Mouse (Mus musculus): ENCODE results near the gene Otub1. TPM values are rescaled to one million over a fixed set of nuclear protein-coding genes. Genes with fewer than 3 reads are reported as not detected.

Gene Otub1
- polyA plus RNA-seq, 1 experiment from 2014 or later = 260 TPM

DNA sequence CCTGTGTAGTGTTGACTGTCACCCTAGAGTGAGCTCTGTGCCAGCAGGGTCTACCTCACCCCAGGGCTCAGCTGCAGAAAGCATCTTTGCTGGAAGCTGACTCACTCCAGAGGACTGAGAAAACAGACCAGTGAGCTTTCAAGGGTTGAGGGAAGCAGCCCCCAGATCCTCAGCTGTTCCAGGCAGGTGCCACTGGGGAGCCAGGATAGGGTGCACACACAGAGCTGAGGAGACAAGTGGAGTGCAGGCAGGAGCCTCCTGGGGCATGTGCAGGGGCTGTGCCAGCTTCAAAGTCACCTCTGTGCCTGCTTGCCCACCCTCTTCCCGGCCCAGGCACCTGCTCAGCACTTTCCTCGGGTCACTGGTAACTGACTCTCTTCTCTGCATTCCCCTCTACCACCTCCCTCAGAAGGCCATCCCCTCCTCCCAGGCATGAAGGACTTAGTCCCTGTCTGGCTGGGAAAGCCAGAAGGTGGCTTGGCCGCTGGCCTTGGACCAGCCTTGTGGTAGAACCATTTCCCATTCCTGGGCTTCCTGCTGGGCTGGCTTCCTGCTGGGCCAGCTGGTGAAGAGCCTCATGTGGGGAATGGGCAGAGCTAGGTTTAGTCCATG is 27.2 kb downstream of the Otub1 start:
- H3K4me2 ChIP-seq (ENCODE audit: low read depth, severe bottlenecking) = no peak overlapping the region
- no peak overlapping the region for H3K9ac ChIP-seq (ENCODE audit: low read length)
- H3K36me3 ChIP-seq (ENCODE audit: control insufficient read depth, insufficient read depth, low read length) = no peaks in the 10 kb centered on the region
- ATAC-seq (ENCODE audit: insufficient number of reproducible peaks, low FRiP score, low TSS enrichment, low read depth) (no peak), DNase-seq (ENCODE audit: low spot score) (no peak)
- H3K9me3 ChIP-seq (ENCODE audit: control insufficient read depth, low read length) = no peaks in the 10 kb centered on the region
- H3K27me3 ChIP-seq (ENCODE audit: control insufficient read depth, insufficient read depth, low read length) = peaks cover 19% of the 10 kb centered on the region
- WGBS = 36% methylated on average over 3 of the region's 3 CpGs
- peaks cover 35% of the 10 kb centered on the region for H3K4me1 ChIP-seq (ENCODE audit: control insufficient read depth, insufficient read depth, low read length)
- no peak overlapping the region for H3K4me3 ChIP-seq (ENCODE audit: low read depth, low read length)
- 0 out of 2 replicates have a peak overlapping the region, but pooled peaks have one; percentile 5 for H3K27ac ChIP-seq (replicated peaks; ENCODE audit: low read depth, low read length)

DNA sequence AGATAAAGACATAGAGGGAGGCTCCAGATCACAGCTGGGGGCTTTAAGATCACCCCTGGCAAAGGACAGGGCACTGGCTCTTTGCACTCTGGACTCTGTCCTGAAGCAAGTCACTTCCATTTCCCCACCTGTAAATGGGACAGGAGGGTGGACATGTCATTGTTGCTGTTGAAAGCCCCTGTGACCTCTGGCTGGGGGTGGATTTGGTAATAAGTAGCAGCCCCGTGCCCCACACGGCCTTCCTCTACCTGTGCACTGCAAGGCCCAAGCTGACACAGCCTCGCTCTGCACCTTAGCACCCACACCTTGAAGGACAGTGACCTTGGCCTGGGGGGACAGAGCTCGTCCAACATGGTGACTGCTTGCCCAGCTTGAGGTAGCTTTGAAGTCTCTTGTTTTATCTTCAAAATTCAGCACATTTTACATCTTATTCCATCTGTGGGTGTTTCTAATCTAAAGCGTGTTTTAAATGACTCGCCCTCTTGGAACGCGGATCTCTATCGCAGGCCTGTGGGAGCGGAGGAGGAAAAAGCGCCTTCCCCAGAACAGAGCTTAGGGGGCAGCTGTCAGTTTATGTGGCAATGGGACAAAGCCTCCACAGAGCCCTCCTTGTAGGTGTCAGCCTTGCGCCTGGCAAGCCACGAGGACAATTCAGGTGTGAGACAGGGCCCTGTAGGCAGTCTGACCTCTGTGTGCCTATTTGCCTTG is 28.2 kb downstream of the Otub1 start:
- no peak for ATAC-seq (ENCODE audit: insufficient number of reproducible peaks, low FRiP score, low TSS enrichment, low read depth)
- Histone ChIP-seq H3K9ac (ENCODE audit: low read length) (no peak overlapping the region), H3K4me3 (ENCODE audit: low read depth, low read length) (no peak overlapping the region), H3K4me2 (ENCODE audit: low read depth, severe bottlenecking) (no peak overlapping the region), H3K27ac (replicated peaks; ENCODE audit: low read depth, low read length) (no peak overlapping the region), H3K9me3 (ENCODE audit: control insufficient read depth, low read length) (no peaks in the 10 kb centered on the region), H3K27me3 (ENCODE audit: control insufficient read depth, insufficient read depth, low read length) (peaks cover 16% of the 10 kb centered on the region), H3K36me3 (ENCODE audit: control insufficient read depth, insufficient read depth, low read length) (no peaks in the 10 kb centered on the region), H3K4me1 (ENCODE audit: control insufficient read depth, insufficient read depth, low read length) (peaks cover 36% of the 10 kb centered on the region)
- 43% methylated on average over 13 of the region's 13 CpGs for WGBS
- DNase-seq (ENCODE audit: low spot score) = no peak

DNA sequence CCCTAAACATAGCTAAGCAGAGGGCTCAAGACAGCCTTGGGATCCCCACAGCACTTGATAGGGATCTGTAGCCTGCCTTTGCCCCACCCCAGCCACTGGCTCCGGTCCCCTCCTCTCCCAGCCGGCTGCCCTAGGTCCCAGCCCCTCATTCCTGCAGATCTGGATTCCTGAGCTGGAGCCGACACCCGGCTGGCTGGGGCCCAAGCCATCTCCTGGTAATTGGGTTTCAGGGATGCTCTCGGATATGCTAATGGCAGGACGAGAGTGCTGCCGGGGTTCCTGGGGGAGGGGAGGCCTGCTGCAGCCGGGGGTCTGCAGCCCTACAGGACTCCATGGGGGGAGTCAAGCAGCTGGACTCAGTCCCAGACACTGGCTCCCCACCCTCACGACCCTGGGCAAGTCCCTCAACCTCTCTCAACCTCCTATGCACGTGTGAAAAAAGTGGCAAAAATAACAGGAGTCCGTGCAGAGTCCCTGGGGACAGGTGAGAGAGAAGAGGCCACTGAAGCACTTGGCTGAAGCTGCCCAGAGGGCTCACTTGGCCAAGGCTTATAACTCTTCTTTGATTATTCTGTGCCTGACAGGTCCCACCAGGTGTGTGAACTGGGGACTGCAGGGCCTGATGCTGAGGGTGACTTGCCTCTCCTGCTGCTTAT is 29.9 kb downstream of the Otub1 start:
- Histone ChIP-seq H3K4me1 (ENCODE audit: control insufficient read depth, insufficient read depth, low read length) (peaks cover 34% of the 10 kb centered on the region), H3K27ac (replicated peaks; ENCODE audit: low read depth, low read length) (no peak overlapping the region), H3K4me2 (ENCODE audit: low read depth, severe bottlenecking) (no peak overlapping the region), H3K9ac (ENCODE audit: low read length) (no peak overlapping the region), H3K27me3 (ENCODE audit: control insufficient read depth, insufficient read depth, low read length) (peaks cover 11% of the 10 kb centered on the region), H3K4me3 (ENCODE audit: low read depth, low read length) (no peak overlapping the region), H3K36me3 (ENCODE audit: control insufficient read depth, insufficient read depth, low read length) (no peaks in the 10 kb centered on the region), H3K9me3 (ENCODE audit: control insufficient read depth, low read length) (no peaks in the 10 kb centered on the region)
- ATAC-seq (ENCODE audit: insufficient number of reproducible peaks, low FRiP score, low TSS enrichment, low read depth) = no peak
- DNase-seq (ENCODE audit: low spot score) = no peak
- WGBS = 4% methylated on average over 11 of the region's 11 CpGs

DNA sequence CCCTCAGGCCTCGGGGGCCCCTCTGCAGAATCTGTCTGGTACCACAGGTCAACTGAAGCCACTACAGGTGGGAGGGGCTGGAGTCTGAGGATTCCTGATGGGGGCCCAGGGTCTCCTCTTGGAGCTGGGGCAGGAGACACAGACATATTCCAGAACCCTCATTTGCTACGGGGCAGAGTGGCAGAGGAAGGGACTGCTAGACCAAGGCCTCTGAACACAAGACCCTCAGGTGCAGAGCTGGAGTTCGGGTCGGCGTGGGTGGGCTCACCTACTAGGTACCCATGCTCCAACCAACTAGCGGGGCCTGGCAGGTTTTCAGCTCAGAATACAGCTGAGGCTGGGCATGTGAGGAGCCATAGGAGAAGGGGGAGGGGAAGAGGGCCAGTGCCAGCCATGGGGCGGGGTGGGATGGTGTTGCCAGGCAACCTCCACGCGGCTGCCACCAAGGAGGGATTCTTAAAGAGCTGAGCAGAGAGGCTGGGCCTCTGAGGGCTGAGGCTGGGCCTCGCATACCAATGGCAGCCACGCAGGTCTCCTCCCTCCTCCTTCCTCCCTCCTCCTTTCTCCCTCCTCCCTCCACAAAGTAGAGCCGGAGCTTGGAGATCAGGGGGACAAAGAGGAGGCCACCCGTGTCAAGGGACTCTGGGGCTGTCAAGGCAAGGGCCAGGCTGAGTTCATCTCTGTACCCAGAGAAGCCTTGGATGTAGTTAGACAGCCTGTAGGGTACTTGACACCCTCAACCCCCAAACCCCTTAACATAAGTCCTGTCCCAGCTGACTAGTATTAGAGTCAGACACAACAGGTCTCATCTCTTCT is 33.9 kb downstream of the Otub1 start:
- H3K4me2 ChIP-seq (ENCODE audit: low read depth, severe bottlenecking) = peak overlapping the region; percentile 17; the same call in 1 of the 2 replicates
- no peaks in the 10 kb centered on the region for H3K9me3 ChIP-seq (ENCODE audit: control insufficient read depth, low read length)
- no peak overlapping the region for H3K4me3 ChIP-seq (ENCODE audit: low read depth, low read length)
- peak; percentile 80 for ATAC-seq (ENCODE audit: insufficient number of reproducible peaks, low FRiP score, low TSS enrichment, low read depth)
- H3K9ac ChIP-seq (ENCODE audit: low read length) = peak overlapping the region; percentile 13; the same call in 1 of the 2 replicates
- no peak overlapping the region for H3K27ac ChIP-seq (replicated peaks; ENCODE audit: low read depth, low read length)
- 7% methylated on average over 13 of the region's 13 CpGs for WGBS
- peak; percentile 74 for DNase-seq (ENCODE audit: low spot score)
- H3K4me1 ChIP-seq (ENCODE audit: control insufficient read depth, insufficient read depth, low read length) = peaks cover 28% of the 10 kb centered on the region
- peaks cover 17% of the 10 kb centered on the region for H3K27me3 ChIP-seq (ENCODE audit: control insufficient read depth, insufficient read depth, low read length)
- H3K36me3 ChIP-seq (ENCODE audit: control insufficient read depth, insufficient read depth, low read length) = no peaks in the 10 kb centered on the region

DNA sequence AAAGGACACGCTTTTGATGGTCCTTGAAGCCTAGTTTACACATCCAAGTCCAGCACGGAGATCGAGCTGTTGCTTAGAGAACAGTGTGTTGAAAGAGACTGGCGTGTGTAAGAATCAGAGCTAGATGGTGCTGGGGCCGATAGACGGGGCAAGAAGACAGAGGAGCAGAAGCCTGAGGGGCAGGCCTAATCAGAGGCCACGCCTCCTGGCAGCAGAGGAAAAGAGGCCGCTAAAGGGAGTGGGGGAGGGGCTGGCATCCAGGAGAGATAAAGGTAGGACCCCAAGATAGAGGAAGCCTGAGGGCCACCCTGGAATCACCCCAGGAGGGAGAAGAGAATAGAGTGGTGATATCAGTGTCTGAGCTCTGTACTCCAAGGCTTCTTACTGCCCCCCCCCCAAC is 34.7 kb downstream of the Otub1 start:
- H3K36me3 ChIP-seq (ENCODE audit: control insufficient read depth, insufficient read depth, low read length) = no peaks in the 10 kb centered on the region
- H3K4me1 ChIP-seq (ENCODE audit: control insufficient read depth, insufficient read depth, low read length) = peaks cover 28% of the 10 kb centered on the region
- ATAC-seq (ENCODE audit: insufficient number of reproducible peaks, low FRiP score, low TSS enrichment, low read depth) = no peak
- no peak overlapping the region for H3K27ac ChIP-seq (replicated peaks; ENCODE audit: low read depth, low read length)
- H3K4me2 ChIP-seq (ENCODE audit: low read depth, severe bottlenecking) = no peak overlapping the region
- no peak for DNase-seq (ENCODE audit: low spot score)
- H3K4me3 ChIP-seq (ENCODE audit: low read depth, low read length) = no peak overlapping the region
- H3K9ac ChIP-seq (ENCODE audit: low read length) = 0 out of 2 replicates have a peak overlapping the region, but pooled peaks have one; percentile 0
- 17% methylated on average over 8 of the region's 8 CpGs for WGBS
- no peaks in the 10 kb centered on the region for H3K9me3 ChIP-seq (ENCODE audit: control insufficient read depth, low read length)
- peaks cover 25% of the 10 kb centered on the region for H3K27me3 ChIP-seq (ENCODE audit: control insufficient read depth, insufficient read depth, low read length)

DNA sequence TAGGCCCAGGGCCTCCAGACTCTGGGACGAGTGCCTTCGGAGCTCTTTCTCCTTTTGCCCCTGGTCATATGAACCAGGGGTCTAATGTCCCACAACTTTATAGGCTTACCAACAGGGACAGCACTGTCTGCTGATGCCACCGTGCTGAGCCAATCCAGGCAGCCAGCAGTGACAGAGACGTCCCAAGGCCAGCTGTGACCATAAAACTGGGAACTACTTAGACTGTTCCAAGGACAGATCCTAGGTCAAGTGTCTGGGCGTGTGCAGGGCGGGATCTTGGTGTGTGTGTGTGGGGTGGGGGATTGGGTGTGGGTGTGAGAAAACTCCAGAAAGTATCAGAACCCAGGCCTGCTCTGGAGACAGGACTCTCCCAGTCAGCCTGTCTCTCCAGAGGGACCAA is 35.2 kb downstream of the Otub1 start:
- Histone ChIP-seq H3K4me3 (ENCODE audit: low read depth, low read length) (no peak overlapping the region), H3K4me1 (ENCODE audit: control insufficient read depth, insufficient read depth, low read length) (peaks cover 25% of the 10 kb centered on the region), H3K9ac (ENCODE audit: low read length) (no peak overlapping the region; the same call in 1 of the 2 replicates), H3K4me2 (ENCODE audit: low read depth, severe bottlenecking) (no peak overlapping the region), H3K36me3 (ENCODE audit: control insufficient read depth, insufficient read depth, low read length) (no peaks in the 10 kb centered on the region), H3K27me3 (ENCODE audit: control insufficient read depth, insufficient read depth, low read length) (peaks cover 30% of the 10 kb centered on the region), H3K27ac (replicated peaks; ENCODE audit: low read depth, low read length) (no peak overlapping the region), H3K9me3 (ENCODE audit: control insufficient read depth, low read length) (no peaks in the 10 kb centered on the region)
- no peak for ATAC-seq (ENCODE audit: insufficient number of reproducible peaks, low FRiP score, low TSS enrichment, low read depth)
- DNase-seq (ENCODE audit: low spot score) = no peak
- WGBS = 51% methylated on average over 6 of the region's 6 CpGs

DNA sequence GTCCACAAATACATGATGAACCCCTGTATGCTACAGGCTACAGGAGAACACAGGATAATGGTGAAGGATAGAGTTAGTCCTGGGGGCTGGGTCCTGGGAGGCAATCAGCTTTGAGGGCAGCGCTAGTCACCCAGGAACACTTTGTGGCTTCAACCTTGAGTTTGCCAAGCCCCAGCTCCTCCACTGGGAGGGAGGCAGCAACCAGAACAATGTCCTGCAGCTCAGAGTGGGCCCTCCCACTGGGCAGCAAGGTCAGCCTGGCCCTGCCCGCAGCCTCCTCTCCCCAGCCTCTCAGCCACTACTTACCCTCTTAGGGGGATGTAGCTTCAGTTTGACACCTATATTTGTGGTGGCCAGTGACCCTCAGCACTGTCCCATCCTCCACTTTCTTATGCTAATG is 37.7 kb downstream of the Otub1 start:
- H3K9ac ChIP-seq (ENCODE audit: low read length) = no peak overlapping the region
- 51% methylated on average over 2 of the region's 2 CpGs for WGBS
- no peaks in the 10 kb centered on the region for H3K9me3 ChIP-seq (ENCODE audit: control insufficient read depth, low read length)
- H3K27ac ChIP-seq (replicated peaks; ENCODE audit: low read depth, low read length) = no peak overlapping the region
- H3K27me3 ChIP-seq (ENCODE audit: control insufficient read depth, insufficient read depth, low read length) = peaks cover 50% of the 10 kb centered on the region
- no peak for ATAC-seq (ENCODE audit: insufficient number of reproducible peaks, low FRiP score, low TSS enrichment, low read depth)
- H3K4me3 ChIP-seq (ENCODE audit: low read depth, low read length) = no peak overlapping the region
- H3K36me3 ChIP-seq (ENCODE audit: control insufficient read depth, insufficient read depth, low read length) = no peaks in the 10 kb centered on the region
- H3K4me1 ChIP-seq (ENCODE audit: control insufficient read depth, insufficient read depth, low read length) = peaks cover 41% of the 10 kb centered on the region
- H3K4me2 ChIP-seq (ENCODE audit: low read depth, severe bottlenecking) = no peak overlapping the region
- DNase-seq (ENCODE audit: low spot score) = no peak

DNA sequence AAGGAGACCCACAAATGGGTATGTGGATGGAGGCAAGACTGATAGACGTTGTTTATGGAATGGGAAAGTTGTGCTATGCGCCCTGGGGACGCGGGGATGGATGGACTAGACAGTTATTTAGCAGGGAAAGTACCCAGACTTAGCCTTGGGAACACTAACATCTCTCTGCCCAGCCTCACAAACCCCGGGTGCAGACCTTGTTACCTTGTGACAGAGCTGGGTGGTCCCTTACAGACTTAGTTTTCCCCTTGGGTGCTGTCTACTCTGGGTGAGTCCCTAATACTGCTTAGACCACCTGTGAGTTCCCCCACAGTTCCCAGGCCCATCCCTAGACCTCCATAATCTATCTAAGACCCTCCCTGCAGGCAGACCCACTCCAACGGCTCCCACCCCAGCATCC is 39.3 kb downstream of the Otub1 start:
- Histone ChIP-seq H3K4me1 (ENCODE audit: control insufficient read depth, insufficient read depth, low read length) (peaks cover 29% of the 10 kb centered on the region), H3K4me3 (ENCODE audit: low read depth, low read length) (no peak overlapping the region)

More for the DNA sequence above, 39.3 kb downstream of the Otub1 start:
- Histone ChIP-seq H3K27me3 (ENCODE audit: control insufficient read depth, insufficient read depth, low read length) (peaks cover 60% of the 10 kb centered on the region), H3K4me2 (ENCODE audit: low read depth, severe bottlenecking) (no peak overlapping the region), H3K27ac (replicated peaks; ENCODE audit: low read depth, low read length) (no peak overlapping the region), H3K9me3 (ENCODE audit: control insufficient read depth, low read length) (no peaks in the 10 kb centered on the region), H3K36me3 (ENCODE audit: control insufficient read depth, insufficient read depth, low read length) (no peaks in the 10 kb centered on the region), H3K9ac (ENCODE audit: low read length) (no peak overlapping the region)
- ATAC-seq (ENCODE audit: insufficient number of reproducible peaks, low FRiP score, low TSS enrichment, low read depth) (no peak), DNase-seq (ENCODE audit: low spot score) (no peak)
- WGBS = 11% methylated on average over 6 of the region's 6 CpGs
